Mouse (Mus musculus) limb, embryonic 14.5 days (tissue): ENCODE data around the gene Sh3gl1. TPM values are rescaled to one million over a fixed set of nuclear protein-coding genes. Genes with fewer than 3 reads are reported as not detected.

Source experiments
- ATAC-seq: fragments of 200-750 bp; cut with Nextera tagmentation; 2 replicates; pipeline ENCODE4 v1.8.0; 2017; ENCODE audit warnings: low read depth, moderate number of reproducible peaks, moderate TSS enrichment; ENCODE audit not compliant: low FRiP score
- DNase-seq: peaks from one replicate; pipeline ENCODE4 v3.0.0-alpha.2; 2015; ENCODE audit warnings: low spot score
- H3K27ac ChIP-seq: fragments of 300-500 bp; sonication (generic); replicated peaks from 2 replicates; pipeline ENCODE4 v1.5.1; 2014; ENCODE audit warnings: low read depth, mild to moderate bottlenecking, low read length, moderate library complexity, mixed read lengths
- H3K27me3 ChIP-seq: fragments of 300-500 bp; sonication (generic); 2 replicates; pipeline ENCODE4 v1.6.1; 2014; ENCODE audit warnings: low read length, mixed read lengths; ENCODE audit not compliant: control insufficient read depth, insufficient read depth
- H3K36me3 ChIP-seq: fragments of 300-500 bp; sonication (generic); 2 replicates; pipeline ENCODE4 v1.6.1; 2014; ENCODE audit warnings: mild to moderate bottlenecking, low read length, moderate library complexity, mixed read lengths; ENCODE audit not compliant: control insufficient read depth, insufficient read depth
- H3K4me1 ChIP-seq: fragments of 300-500 bp; sonication (generic); 2 replicates; pipeline ENCODE4 v1.6.1; 2014; ENCODE audit warnings: antibody characterized with exemption, low read length, mixed read lengths; ENCODE audit not compliant: control insufficient read depth, insufficient read depth
- H3K4me2 ChIP-seq: fragments of 300-500 bp; sonication (generic); replicated peaks from 2 replicates; pipeline ENCODE4 v1.6.1; 2014; ENCODE audit warnings: low read depth, mild to moderate bottlenecking, low read length, moderate library complexity; ENCODE audit not compliant: severe bottlenecking
- H3K4me3 ChIP-seq: fragments of 300-500 bp; sonication (generic); replicated peaks from 2 replicates; pipeline ENCODE4 v1.5.1; 2014; ENCODE audit warnings: low read length
- H3K9ac ChIP-seq: fragments of 300-500 bp; sonication (generic); 2 replicates; pipeline ENCODE4 v1.6.1; 2014; ENCODE audit warnings: mild to moderate bottlenecking, low read depth, low read length, moderate library complexity; ENCODE audit not compliant: severe bottlenecking
- H3K9me3 ChIP-seq: fragments of 300-500 bp; sonication (generic); 2 replicates; pipeline ENCODE4 v1.6.1; 2016; ENCODE audit warnings: low read length; ENCODE audit not compliant: control insufficient read depth
- POLR2A ChIP-seq: fragments of 200-500 bp; IDR thresholded peaks from 2 replicates; pipeline ENCODE4 v1.8.0; 2012; ENCODE audit warnings: inconsistent platforms, mild to moderate bottlenecking, moderate library complexity, borderline replicate concordance; ENCODE audit not compliant: insufficient read depth, insufficient read length; ENCODE audit errors: extremely low read depth
- WGBS: fragments of 180-500 bp; shearing (Covaris S2); extraction: QIAGEN DNeasy Blood & Tissue Kit; methylation state at CpG from one replicate; pipeline ENCODE4 v1.1.7; 2014; 5-methylcytosine and 5-hydroxymethylcytosine counted together
- polyA plus RNA-seq, 2 experiments: library from polyadenylated mRNA; depleted of rRNA in 1 of 2; stranded (reverse) in 1 of 2; unstranded in 1 of 2; fragments of >200 nt; fragmentation: Nextera tagmentation in 1 of 2; extraction: Ambion mirVana in 1 of 2; gene quantifications; 2 replicates each; pipeline versions ENCODE4 v1.2.1 to v1.2.3; 2012 to 2014

Gene Sh3gl1
- polyA plus RNA-seq, 2 experiments, result 166 to 176 TPM

GRCm38 (mm10) chr17:56024476-56024875 lies 12.0 kb downstream of the Sh3gl1 start:
- Histone ChIP-seq H3K4me3 (no peak overlapping the region), H3K9ac (no peak overlapping the region), H3K4me1 (no peaks in the 10 kb centered on the region), H3K9me3 (no peaks in the 10 kb centered on the region), H3K27me3 (no peaks in the 10 kb centered on the region), H3K27ac (no peak overlapping the region), H3K36me3 (peaks cover 46% of the 10 kb centered on the region), H3K4me2 (no peak overlapping the region)
- DNase-seq (no peak), ATAC-seq (no peak)
- no peak for TF ChIP-seq POLR2A
- 86% methylated on average over 2 of the region's 2 CpGs for WGBS

- WGBS, result 95% methylated on average over 5 of the region's 5 CpGs
- no peak for DNase-seq
- Histone ChIP-seq H3K27me3 (no peaks in the 10 kb centered on the region), H3K27ac (no peak overlapping the region), H3K9ac (no peak overlapping the region), H3K4me1 (no peaks in the 10 kb centered on the region), H3K36me3 (peaks cover 46% of the 10 kb centered on the region), H3K4me3 (no peak overlapping the region), H3K9me3 (no peaks in the 10 kb centered on the region), H3K4me2 (no peak overlapping the region)
- no peak for ATAC-seq
- TF ChIP-seq POLR2A, result no peak
Observed at GRCm38 (mm10) chr17:56023386-56023785, 13.0 kb downstream of the Sh3gl1 start.

- Histone ChIP-seq H3K4me2 (no peak overlapping the region), H3K4me1 (no peaks in the 10 kb centered on the region), H3K4me3 (no peak overlapping the region), H3K36me3 (peaks cover 47% of the 10 kb centered on the region), H3K9me3 (no peaks in the 10 kb centered on the region), H3K9ac (no peak overlapping the region), H3K27me3 (no peaks in the 10 kb centered on the region), H3K27ac (no peak overlapping the region)
- no peak for ATAC-seq
- WGBS, result 85% methylated on average over 4 of the region's 4 CpGs
- TF ChIP-seq POLR2A, result no peak
- no peak for DNase-seq
Observed at GRCm38 (mm10) chr17:56022989-56023290, 13.5 kb downstream of the Sh3gl1 start.

- 57% methylated on average over 2 of the region's 2 CpGs for WGBS
- no peaks in the 10 kb centered on the region for H3K27me3 ChIP-seq
- H3K9ac ChIP-seq, result no peak overlapping the region
- H3K4me3 ChIP-seq, result no peak overlapping the region
- ATAC-seq, result no peak
- peaks cover 49% of the 10 kb centered on the region for H3K36me3 ChIP-seq
- H3K9me3 ChIP-seq, result no peaks in the 10 kb centered on the region
- no peak overlapping the region for H3K4me2 ChIP-seq
- H3K4me1 ChIP-seq, result no peaks in the 10 kb centered on the region
- no peak for TF ChIP-seq POLR2A
- DNase-seq, result no peak
- no peak overlapping the region for H3K27ac ChIP-seq
Observed at GRCm38 (mm10) chr17:56022131-56022988, 14.1 kb downstream of the Sh3gl1 start.

GRCm38 (mm10) chr17:56021161-56021910 lies 15.1 kb downstream of the Sh3gl1 start:
- no peaks in the 10 kb centered on the region for H3K9me3 ChIP-seq
- no peak overlapping the region for H3K4me2 ChIP-seq
- no peak overlapping the region for H3K27ac ChIP-seq
- WGBS, result 79% methylated on average over 4 of the region's 4 CpGs
- no peak for ATAC-seq
- TF ChIP-seq POLR2A, result no peak
- no peak overlapping the region for H3K4me3 ChIP-seq
- H3K27me3 ChIP-seq, result no peaks in the 10 kb centered on the region
- H3K36me3 ChIP-seq, result peaks cover 60% of the 10 kb centered on the region
- no peak for DNase-seq
- H3K9ac ChIP-seq, result no peak overlapping the region
- no peaks in the 10 kb centered on the region for H3K4me1 ChIP-seq
